Mouse (Mus musculus) midbrain, embryonic 10.5 days (tissue): ENCODE results near the gene Rabgap1. TPM values are rescaled to one million over a fixed set of nuclear protein-coding genes. Genes with fewer than 3 reads are reported as not detected.

Source experiments
- DNase-seq: peaks from one replicate; pipeline ENCODE4 v3.0.0-alpha.2; 2017; ENCODE audit warnings: low spot score
- H3K27ac ChIP-seq: fragments of 300-500 bp; sonication (generic); replicated peaks from 2 replicates; pipeline ENCODE4 v1.5.1; 2016; ENCODE audit warnings: mild to moderate bottlenecking
- H3K27me3 ChIP-seq: fragments of 300-500 bp; sonication (generic); 2 replicates; pipeline ENCODE4 v1.6.1; 2016; ENCODE audit warnings: low read depth, mild to moderate bottlenecking; ENCODE audit not compliant: poor library complexity, severe bottlenecking
- H3K36me3 ChIP-seq: fragments of 300-500 bp; sonication (generic); 2 replicates; pipeline ENCODE4 v1.6.1; 2016; ENCODE audit warnings: mild to moderate bottlenecking, moderate library complexity
- H3K4me1 ChIP-seq: fragments of 300-500 bp; sonication (generic); 2 replicates; pipeline ENCODE4 v1.6.1; 2016
- H3K4me3 ChIP-seq: fragments of 300-500 bp; sonication (generic); 2 replicates; pipeline ENCODE4 v1.5.1; 2016; ENCODE audit warnings: mild to moderate bottlenecking, moderate library complexity
- H3K9me3 ChIP-seq: fragments of 300-500 bp; sonication (generic); replicated peaks from 2 replicates; pipeline ENCODE4 v1.6.1; 2016; ENCODE audit warnings: mild to moderate bottlenecking
- WGBS: fragments of 180-500 bp; shearing (Covaris S2); methylation state at CpG from one replicate; pipeline ENCODE4 v1.1.7; 2016; 5-methylcytosine and 5-hydroxymethylcytosine counted together
- polyA plus RNA-seq: library from polyadenylated mRNA; unstranded; fragments of >200 nt; fragmentation: Nextera tagmentation; extraction: Ambion mirVana; gene quantifications from 2 replicates; pipeline ENCODE4 v1.2.1, GENCODE M21; 2016

Rabgap1 gene
- polyA plus RNA-seq = 43.4 and 47.2 TPM in 2 replicates

GRCm38 (mm10) chr2:37442611-37443591 lies at the start of gene Rabgap1, which contains the start of the genes Zbtb26 and Zbtb6:
Gene Rabgap1, plus strand, starts transcription at chr2:37443279.
Gene Zbtb26, minus strand, starts transcription at chr2:37443135.
Gene Zbtb6, minus strand, starts transcription at chr2:37443171.
- Histone ChIP-seq H3K27ac (peak within 1 kb of the TSS; percentile 94), H3K4me3 (peak within 1 kb of the TSS; percentile 79), H3K4me1 (peaks cover 22% of the 10 kb centered on the region), H3K9me3 (no peaks in the 10 kb centered on the region), H3K36me3 (peaks cover 17% of the 10 kb centered on the region; the same call in 1 of the 2 replicates), H3K27me3 (no peaks in the 10 kb centered on the region)
- under 1% methylated on average over 51 of the region's 51 CpGs for WGBS
- peak; percentile 98 for DNase-seq

- WGBS = 83% methylated on average over 1 of the region's 1 CpGs
- no peak for DNase-seq
- no peaks in the 10 kb centered on the region for H3K27me3 ChIP-seq
- no peak overlapping the region for H3K27ac ChIP-seq
- H3K4me3 ChIP-seq = no peak overlapping the region
- no peaks in the 10 kb centered on the region for H3K9me3 ChIP-seq
- no peaks in the 10 kb centered on the region for H3K4me1 ChIP-seq
- peaks cover 84% of the 10 kb centered on the region for H3K36me3 ChIP-seq
Observed at GRCm38 (mm10) chr2:37395539-37395938, 47.5 kb upstream of the Rabgap1 start.

- Histone ChIP-seq H3K36me3 (peaks cover 29% of the 10 kb centered on the region), H3K4me1 (peaks cover 14% of the 10 kb centered on the region), H3K27me3 (no peaks in the 10 kb centered on the region), H3K27ac (peak overlapping the region; percentile 99), H3K4me3 (peak overlapping the region; percentile 95), H3K9me3 (no peaks in the 10 kb centered on the region)
- DNase-seq = no peak
- 9% methylated on average over 3 of the region's 3 CpGs for WGBS
Observed at GRCm38 (mm10) chr2:37421903-37422302, 21.2 kb upstream of the Rabgap1 start.

- no peaks in the 10 kb centered on the region for H3K27me3 ChIP-seq
- DNase-seq = peak; percentile 96
- peak within 1 kb of the TSS; percentile 95 for H3K4me3 ChIP-seq
- no peaks in the 10 kb centered on the region for H3K9me3 ChIP-seq
- H3K36me3 ChIP-seq = peaks cover 33% of the 10 kb centered on the region
- under 1% methylated on average over 75 of the region's 75 CpGs for WGBS
- H3K4me1 ChIP-seq = peaks cover 14% of the 10 kb centered on the region
- H3K27ac ChIP-seq = peak within 1 kb of the TSS; percentile 99
Observed at GRCm38 (mm10) chr2:37422306-37423304, 20.5 kb upstream of the Rabgap1 start, which contains the start of gene Rc3h2. Gene Rc3h2, minus strand, starts transcription at chr2:37422903.

- peaks cover 33% of the 10 kb centered on the region for H3K36me3 ChIP-seq
- no peak for DNase-seq
- no peak overlapping the region for H3K27ac ChIP-seq
- WGBS = 69% methylated on average over 3 of the region's 3 CpGs
- no peaks in the 10 kb centered on the region for H3K27me3 ChIP-seq
- H3K4me1 ChIP-seq = peaks cover 14% of the 10 kb centered on the region
- no peaks in the 10 kb centered on the region for H3K9me3 ChIP-seq
- no peak overlapping the region for H3K4me3 ChIP-seq
Observed at GRCm38 (mm10) chr2:37423671-37424070, 19.4 kb upstream of the Rabgap1 start.

- no peaks in the 10 kb centered on the region for H3K9me3 ChIP-seq
Observed at GRCm38 (mm10) chr2:37430593-37431464, 12.2 kb upstream of the Rabgap1 start.

GRCm38 (mm10) chr2:37431609-37432008 lies 11.5 kb upstream of the Rabgap1 start:
- DNase-seq = peak; percentile 14
- peaks cover 23% of the 10 kb centered on the region for H3K4me1 ChIP-seq
- peak overlapping the region; percentile 84 for H3K4me3 ChIP-seq
- H3K27me3 ChIP-seq = no peaks in the 10 kb centered on the region
- peaks cover 42% of the 10 kb centered on the region for H3K36me3 ChIP-seq
- 25% methylated on average over 7 of the region's 7 CpGs for WGBS
- no peaks in the 10 kb centered on the region for H3K9me3 ChIP-seq
- peak overlapping the region; percentile 94 for H3K27ac ChIP-seq

More at GRCm38 (mm10) chr2:37430593-37431464, 12.2 kb upstream of the Rabgap1 start:
- WGBS = under 1% methylated on average over 38 of the region's 38 CpGs
- Histone ChIP-seq H3K4me3 (peak overlapping the region; percentile 84), H3K27ac (peak overlapping the region; percentile 94), H3K4me1 (peaks cover 23% of the 10 kb centered on the region), H3K36me3 (peaks cover 34% of the 10 kb centered on the region), H3K27me3 (no peaks in the 10 kb centered on the region)
- DNase-seq = peak; percentile 87

- WGBS = 8% methylated on average over 44 of the region's 44 CpGs
- DNase-seq = peak; percentile 95
- Histone ChIP-seq H3K27me3 (no peaks in the 10 kb centered on the region), H3K36me3 (peaks cover 12% of the 10 kb centered on the region; the same call in 1 of the 2 replicates), H3K4me1 (peaks cover 21% of the 10 kb centered on the region), H3K27ac (peak overlapping the region; percentile 96), H3K4me3 (peak overlapping the region; percentile 95), H3K9me3 (no peaks in the 10 kb centered on the region)
Observed at GRCm38 (mm10) chr2:37451667-37452375, 8.7 kb downstream of the Rabgap1 start.

GRCm38 (mm10) chr2:37452376-37452760 lies 9.3 kb downstream of the Rabgap1 start:
- no peaks in the 10 kb centered on the region for H3K9me3 ChIP-seq
- H3K36me3 ChIP-seq = peaks cover 8% of the 10 kb centered on the region; the same call in 1 of the 2 replicates
- 0% methylated on average over 24 of the region's 24 CpGs for WGBS
- no peak for DNase-seq
- peak overlapping the region; percentile 95 for H3K4me3 ChIP-seq
- peaks cover 21% of the 10 kb centered on the region for H3K4me1 ChIP-seq
- H3K27ac ChIP-seq = peak overlapping the region; percentile 96
- no peaks in the 10 kb centered on the region for H3K27me3 ChIP-seq

GRCm38 (mm10) chr2:37460707-37461106 lies 17.6 kb downstream of the Rabgap1 start:
- H3K4me1 ChIP-seq = no peaks in the 10 kb centered on the region
- H3K27me3 ChIP-seq = no peaks in the 10 kb centered on the region
- no peak overlapping the region for H3K4me3 ChIP-seq
- DNase-seq = no peak
- peaks cover 11% of the 10 kb centered on the region; the same call in 1 of the 2 replicates for H3K36me3 ChIP-seq
- H3K9me3 ChIP-seq = 0 out of 2 replicates have a peak, but pooled peaks cover 5% of the 10 kb centered on the region
- no peak overlapping the region for H3K27ac ChIP-seq
- WGBS = 93% methylated on average over 4 of the region's 4 CpGs

GRCm38 (mm10) chr2:37466266-37466665 lies 23.2 kb downstream of the Rabgap1 start:
- DNase-seq = no peak
- Histone ChIP-seq H3K27ac (no peak overlapping the region), H3K36me3 (peaks cover 23% of the 10 kb centered on the region), H3K27me3 (no peaks in the 10 kb centered on the region), H3K9me3 (no peaks in the 10 kb centered on the region), H3K4me1 (no peaks in the 10 kb centered on the region), H3K4me3 (no peak overlapping the region)
- WGBS = 94% methylated on average over 4 of the region's 4 CpGs
